Mouse (Mus musculus) megakaryocyte, embryonic 14.5 days (primary cell): Measurements from ENCODE around the gene Gaa.

Experiments
- FLI1 ChIP-seq: IDR thresholded peaks from 2 replicates; pipeline ENCODE4 v1.6.1; 2012; ENCODE audit warnings: low read length, inconsistent platforms, mixed read lengths
- GATA1 ChIP-seq: IDR thresholded peaks from 3 replicates; pipeline ENCODE4 v1.6.1; 2012; ENCODE audit warnings: mixed read lengths, low read length, inconsistent platforms, borderline replicate concordance

DNA sequence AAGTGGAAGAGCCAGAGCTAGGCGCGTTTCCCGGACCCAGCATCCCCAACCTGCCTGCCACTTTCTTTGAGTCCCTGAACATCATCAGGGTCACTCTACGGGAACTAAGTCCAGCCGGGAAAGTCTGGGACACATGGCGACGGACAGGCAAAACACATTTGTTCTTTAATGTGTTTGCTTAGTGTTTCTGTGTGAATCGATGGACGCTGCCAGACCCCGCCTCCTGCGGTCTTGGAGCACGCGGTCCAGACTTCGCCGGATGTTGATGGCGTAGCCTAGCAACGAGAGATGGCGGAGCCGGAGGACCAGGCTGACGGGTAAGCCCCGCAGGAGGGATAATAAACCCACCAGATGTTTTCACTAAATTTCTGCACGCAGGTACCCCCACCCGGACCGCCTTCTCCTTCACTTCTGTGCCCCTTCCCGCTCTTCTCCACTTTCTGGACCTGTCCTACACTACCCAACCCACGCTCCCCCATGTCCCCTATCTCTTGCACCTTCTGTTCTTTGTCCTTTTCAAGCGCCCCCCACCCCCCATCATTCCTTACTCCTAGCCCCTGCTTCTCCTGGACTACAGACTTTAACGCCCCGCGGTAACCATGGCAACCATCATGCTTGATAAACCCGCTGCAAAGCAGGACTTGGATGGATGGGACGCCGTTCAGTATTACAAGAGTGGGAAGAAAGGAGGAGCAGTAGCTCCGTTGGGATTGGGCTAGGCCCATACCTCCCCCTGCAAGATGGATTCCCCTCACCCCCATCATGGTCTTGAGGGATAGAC lies 38.7 kb upstream of the Gaa start:
- TF ChIP-seq GATA1 (no peak), FLI1 (no peak)
